ENCODE assay signal across 14 mouse cellular contexts in genomic region chr10:65542136-65542535, GRCm38 (mm10).
"Had no signal": no experiment of that assay in that cellular context is flagged by ENCODE, and none has a peak within 500 bp of the region (broad histone marks: within the 10 kb centered on the region; RNA-seq: fewer than 3 reads in every experiment).

No protein-coding gene starts in this region.

- H3K4me1 ChIP-seq: midbrain, embryonic 13.5 days; midbrain, embryonic 15.5 days; neural tube, embryonic 13.5 days; stomach, embryonic 15.5 days had no signal

- H3K9ac ChIP-seq: lung, embryonic 14.5 days; midbrain, embryonic 13.5 days; midbrain, embryonic 15.5 days; neural tube, embryonic 13.5 days; stomach, embryonic 15.5 days had no signal

- H3K9me3 ChIP-seq: midbrain, embryonic 13.5 days; midbrain, embryonic 15.5 days; neural tube, embryonic 13.5 days; stomach, embryonic 15.5 days had no signal

- DNase-seq: lung, adult 18-20 months; lung, embryonic 14.5 days; lung, postnatal 10 days; lung, postnatal 4 days; right cerebral cortex, postnatal 14 days; thymus, adult 2 months; thymus, postnatal 25 days; thymus, postnatal 4 days had no signal

- H3K4me2 ChIP-seq: lung, embryonic 14.5 days; midbrain, embryonic 11.5 days; midbrain, embryonic 13.5 days; midbrain, embryonic 15.5 days; neural tube, embryonic 13.5 days; stomach, embryonic 15.5 days had no signal

- H3K4me3 ChIP-seq: midbrain, embryonic 13.5 days; midbrain, embryonic 15.5 days; neural tube, embryonic 13.5 days; stomach, embryonic 15.5 days had no signal

- H3K27ac ChIP-seq: midbrain, embryonic 13.5 days; midbrain, embryonic 15.5 days; neural tube, embryonic 13.5 days; stomach, embryonic 15.5 days; stomach, postnatal 0 days had no signal

- H3K27me3 ChIP-seq: midbrain, embryonic 13.5 days; midbrain, embryonic 15.5 days; neural tube, embryonic 13.5 days; stomach, embryonic 15.5 days had no signal

- H3K36me3 ChIP-seq: midbrain, embryonic 13.5 days; midbrain, embryonic 15.5 days; neural tube, embryonic 13.5 days; stomach, embryonic 15.5 days had no signal

- ATAC-seq: midbrain, embryonic 13.5 days; midbrain, embryonic 15.5 days had no signal
